Mouse (Mus musculus): ENCODE results near the gene Scamp4. TPM values are rescaled to one million over a fixed set of nuclear protein-coding genes. Genes with fewer than 3 reads are reported as not detected.
A peak's percentile ranks its signal among the peaks of the same experiment; 100 is the strongest.

Scamp4 gene
- polyA plus RNA-seq, 1 experiment from 2014 or later, result 64.3 TPM

DNA sequence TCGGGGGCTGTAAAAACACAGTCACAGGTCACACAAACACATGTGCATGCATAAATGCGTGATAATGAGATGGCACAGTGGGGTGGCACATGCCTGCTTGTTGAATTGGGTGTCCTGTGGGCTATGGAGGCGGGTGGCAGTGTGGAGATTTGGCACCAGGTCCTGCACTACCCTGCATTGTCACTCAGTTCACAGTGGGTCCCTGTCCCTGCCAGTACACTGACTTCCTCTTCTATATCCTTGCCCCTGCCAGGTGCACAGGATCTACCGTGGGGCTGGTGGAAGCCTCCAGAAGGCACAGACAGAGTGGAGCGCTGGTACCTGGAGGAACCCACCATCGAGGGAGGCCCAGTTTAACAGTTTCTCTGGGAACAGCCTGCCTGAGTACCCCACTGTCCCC lies 11.7 kb downstream of the Scamp4 start:
- H3K4me3 ChIP-seq (ENCODE audit: low read depth, low read length), result no peak overlapping the region
- no peak overlapping the region for H3K4me2 ChIP-seq (ENCODE audit: low read length)
- no peaks in the 10 kb centered on the region for H3K27me3 ChIP-seq (ENCODE audit: control insufficient read depth, insufficient read depth, low read depth, low read length)
- no peak for ATAC-seq
- no peak overlapping the region for H3K27ac ChIP-seq (ENCODE audit: low read length)
- H3K36me3 ChIP-seq (ENCODE audit: control insufficient read depth, insufficient read depth, low read length), result peaks cover 14% of the 10 kb centered on the region
- 93% methylated on average over 6 of the region's 6 CpGs for WGBS
- no peak overlapping the region for H3K9ac ChIP-seq (ENCODE audit: low read depth, low read length)
- H3K9me3 ChIP-seq (replicated peaks; ENCODE audit: control insufficient read depth, low read length, poor library complexity, severe bottlenecking), result no peaks in the 10 kb centered on the region
- no peaks in the 10 kb centered on the region for H3K4me1 ChIP-seq (ENCODE audit: control insufficient read depth, insufficient read depth, low read length)

DNA sequence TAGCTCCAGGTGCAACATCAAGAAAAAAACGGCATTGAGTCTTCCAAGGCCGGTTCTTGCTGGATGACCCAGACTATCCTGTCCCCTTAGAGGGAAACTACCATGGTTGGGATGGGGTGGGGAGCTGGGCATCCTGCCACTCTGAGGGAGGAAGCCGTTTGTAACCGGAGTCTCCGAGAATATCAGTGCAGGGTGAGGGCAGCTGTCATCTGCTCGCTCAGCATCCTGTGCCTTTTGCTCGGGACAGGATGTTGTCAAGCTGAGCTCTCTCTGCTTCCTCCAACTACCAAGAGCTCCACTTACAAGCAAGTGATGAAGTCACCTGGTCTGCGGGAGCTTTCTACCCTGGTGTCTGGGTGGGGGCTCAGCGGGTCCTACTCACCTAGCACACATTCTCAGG lies 15.5 kb downstream of the Scamp4 start:
- H3K4me2 ChIP-seq (ENCODE audit: low read length), result no peak overlapping the region
- no peak overlapping the region for H3K27ac ChIP-seq (ENCODE audit: low read length)
- no peak overlapping the region for H3K9ac ChIP-seq (ENCODE audit: low read depth, low read length)
- no peaks in the 10 kb centered on the region for H3K27me3 ChIP-seq (ENCODE audit: control insufficient read depth, insufficient read depth, low read depth, low read length)
- H3K4me1 ChIP-seq (ENCODE audit: control insufficient read depth, insufficient read depth, low read length), result peaks cover 5% of the 10 kb centered on the region; the same call in 1 of the 2 replicates
- H3K9me3 ChIP-seq (replicated peaks; ENCODE audit: control insufficient read depth, low read length, poor library complexity, severe bottlenecking), result no peaks in the 10 kb centered on the region
- peaks cover 11% of the 10 kb centered on the region for H3K36me3 ChIP-seq (ENCODE audit: control insufficient read depth, insufficient read depth, low read length)
- WGBS, result 88% methylated on average over 9 of the region's 9 CpGs
- H3K4me3 ChIP-seq (ENCODE audit: low read depth, low read length), result no peak overlapping the region
- ATAC-seq, result no peak

DNA sequence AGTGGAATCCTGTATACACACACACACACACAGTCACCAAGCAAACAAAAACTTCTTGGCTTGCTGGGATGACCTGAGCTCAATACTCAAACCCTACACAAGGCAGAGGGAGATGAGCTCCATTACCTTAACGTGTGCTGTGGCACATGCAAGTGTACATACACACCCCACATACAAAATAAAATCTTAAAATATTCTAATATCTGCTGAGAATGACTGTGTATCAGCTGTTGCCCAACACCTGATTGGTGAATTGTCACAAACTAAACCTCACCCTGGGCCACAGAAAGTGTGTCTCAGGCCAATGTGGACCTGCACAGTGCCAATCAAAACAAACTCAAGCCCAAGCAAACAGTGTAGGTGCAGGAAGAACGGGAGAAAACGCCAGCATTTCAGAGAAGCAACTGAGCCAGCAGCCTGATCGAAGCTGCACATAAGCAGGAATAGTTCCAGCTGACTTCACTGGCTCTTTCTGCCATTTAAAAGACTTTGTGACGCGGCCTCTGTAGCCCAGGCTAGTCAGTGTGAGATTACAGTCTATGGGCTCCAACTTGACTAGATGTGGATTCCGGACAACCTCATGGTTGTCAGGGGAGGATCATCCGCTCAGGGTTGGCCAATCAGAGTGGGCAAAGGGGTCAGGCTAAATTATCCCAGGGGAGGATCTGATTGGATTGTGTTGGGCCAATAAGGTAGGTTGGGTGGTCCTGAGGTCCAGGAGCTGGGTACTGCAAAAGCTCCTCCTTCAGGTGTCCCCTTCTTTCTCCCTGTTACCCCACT lies 17.0 kb downstream of the Scamp4 start:
- H3K4me2 ChIP-seq (ENCODE audit: low read length), result no peak overlapping the region
- peaks cover 18% of the 10 kb centered on the region for H3K4me1 ChIP-seq (ENCODE audit: control insufficient read depth, insufficient read depth, low read length)
- ATAC-seq, result no peak
- H3K9ac ChIP-seq (ENCODE audit: low read depth, low read length), result no peak overlapping the region
- H3K9me3 ChIP-seq (replicated peaks; ENCODE audit: control insufficient read depth, low read length, poor library complexity, severe bottlenecking), result no peaks in the 10 kb centered on the region
- peaks cover 5% of the 10 kb centered on the region for H3K36me3 ChIP-seq (ENCODE audit: control insufficient read depth, insufficient read depth, low read length)
- whole genome bisulfite sequencing, result 32% methylated on average over 8 of the region's 8 CpGs
- H3K27me3 ChIP-seq (ENCODE audit: control insufficient read depth, insufficient read depth, low read depth, low read length), result no peaks in the 10 kb centered on the region
- no peak overlapping the region for H3K4me3 ChIP-seq (ENCODE audit: low read depth, low read length)
- no peak overlapping the region for H3K27ac ChIP-seq (ENCODE audit: low read length)

DNA sequence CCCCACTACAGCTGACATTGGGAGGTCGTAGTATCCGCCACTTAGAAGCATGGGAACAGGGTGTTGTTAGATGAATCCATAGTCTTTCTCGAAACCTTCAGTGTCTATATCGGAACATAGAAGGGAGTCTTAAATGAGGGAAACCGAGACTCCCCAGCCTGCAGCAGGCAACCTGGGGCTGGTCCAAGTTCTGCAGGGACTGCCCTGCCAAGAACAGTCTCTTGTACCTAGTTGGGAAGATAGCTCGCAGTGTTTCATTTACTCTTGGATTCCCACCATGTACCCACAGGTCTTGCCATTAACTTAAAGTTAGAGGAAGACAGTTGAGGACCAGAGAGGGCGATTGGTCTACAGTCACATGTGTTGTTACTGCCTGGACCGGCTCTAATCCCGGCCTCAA lies 17.7 kb downstream of the Scamp4 start:
- WGBS, result 89% methylated on average over 9 of the region's 9 CpGs
- Histone ChIP-seq H3K9me3 (replicated peaks; ENCODE audit: control insufficient read depth, low read length, poor library complexity, severe bottlenecking) (no peaks in the 10 kb centered on the region), H3K4me3 (ENCODE audit: low read depth, low read length) (no peak overlapping the region), H3K36me3 (ENCODE audit: control insufficient read depth, insufficient read depth, low read length) (peaks cover 2% of the 10 kb centered on the region; the same call in 1 of the 2 replicates), H3K27me3 (ENCODE audit: control insufficient read depth, insufficient read depth, low read depth, low read length) (no peaks in the 10 kb centered on the region), H3K4me1 (ENCODE audit: control insufficient read depth, insufficient read depth, low read length) (peaks cover 24% of the 10 kb centered on the region), H3K27ac (ENCODE audit: low read length) (no peak overlapping the region), H3K9ac (ENCODE audit: low read depth, low read length) (no peak overlapping the region), H3K4me2 (ENCODE audit: low read length) (no peak overlapping the region)
- ATAC-seq, result no peak

DNA sequence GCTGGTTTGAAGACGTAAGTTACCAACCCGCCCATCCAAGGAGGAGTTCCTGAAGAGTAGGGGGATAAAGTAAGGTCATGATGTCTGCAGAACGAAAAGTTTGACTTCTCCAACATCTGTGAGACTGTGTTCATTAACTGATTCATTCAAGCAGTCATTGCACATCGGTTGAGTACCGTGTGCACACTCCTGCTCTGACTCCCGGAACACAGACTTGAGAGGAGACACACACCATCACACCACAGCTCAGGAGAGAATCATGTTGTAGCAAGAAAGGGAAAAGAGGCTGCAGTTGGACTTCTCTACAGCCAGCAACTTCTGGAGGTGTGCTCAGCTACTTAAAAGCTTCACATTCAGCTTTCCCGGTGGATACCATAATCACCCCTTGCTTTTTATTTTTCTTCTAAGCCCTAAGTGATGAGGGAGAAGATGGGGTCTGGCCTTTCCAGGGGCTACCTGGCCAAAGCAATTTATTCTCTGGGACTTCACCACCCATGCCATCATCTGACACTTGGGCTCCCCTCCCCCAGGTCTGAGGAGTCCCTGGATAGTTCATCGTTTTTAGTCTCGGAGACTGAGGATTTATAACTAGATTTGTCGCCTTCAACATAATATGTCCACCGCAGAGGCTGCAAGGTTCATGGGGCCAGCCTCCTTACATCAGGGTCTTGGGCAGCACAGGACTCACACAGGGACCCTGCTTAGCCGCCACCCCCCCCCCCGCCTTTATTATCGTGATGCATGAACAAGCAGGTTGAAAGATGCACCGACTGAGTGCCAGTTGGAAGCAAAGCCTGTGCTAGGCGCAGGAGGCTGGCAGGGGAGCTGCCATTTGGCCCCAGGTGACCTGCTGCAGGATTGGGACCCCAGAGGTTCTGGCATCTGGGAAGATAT lies 18.4 kb downstream of the Scamp4 start:
- Histone ChIP-seq H3K27ac (ENCODE audit: low read length) (peak overlapping the region; percentile 98), H3K4me1 (ENCODE audit: control insufficient read depth, insufficient read depth, low read length) (peaks cover 24% of the 10 kb centered on the region), H3K27me3 (ENCODE audit: control insufficient read depth, insufficient read depth, low read depth, low read length) (no peaks in the 10 kb centered on the region), H3K9ac (ENCODE audit: low read depth, low read length) (peak overlapping the region; percentile 66), H3K36me3 (ENCODE audit: control insufficient read depth, insufficient read depth, low read length) (no peaks in the 10 kb centered on the region), H3K4me2 (ENCODE audit: low read length) (peak overlapping the region; percentile 85), H3K4me3 (ENCODE audit: low read depth, low read length) (peak overlapping the region; percentile 83), H3K9me3 (replicated peaks; ENCODE audit: control insufficient read depth, low read length, poor library complexity, severe bottlenecking) (no peaks in the 10 kb centered on the region)
- 0 out of 2 replicates have a peak, but pooled peaks have one; percentile 0 for ATAC-seq
- WGBS, result 47% methylated on average over 16 of the region's 16 CpGs

DNA sequence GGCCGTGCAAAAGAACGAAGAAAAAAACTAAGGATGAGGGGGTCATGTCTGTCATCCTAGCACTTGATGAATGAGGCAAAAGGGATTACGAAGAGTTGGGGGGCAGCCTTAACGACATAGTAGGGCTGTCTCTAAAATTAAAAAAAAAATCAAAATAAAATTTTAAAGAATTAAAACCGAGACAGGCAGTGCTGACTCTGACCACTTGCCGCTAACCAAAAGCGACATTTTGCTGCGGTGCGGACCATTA lies 18.9 kb downstream of the Scamp4 start:
- peak overlapping the region; percentile 66 for H3K9ac ChIP-seq (ENCODE audit: low read depth, low read length)
- peak overlapping the region; percentile 83 for H3K4me3 ChIP-seq (ENCODE audit: low read depth, low read length)
- under 1% methylated on average over 9 of the region's 9 CpGs for WGBS
- H3K4me1 ChIP-seq (ENCODE audit: control insufficient read depth, insufficient read depth, low read length), result peaks cover 24% of the 10 kb centered on the region
- peak overlapping the region; percentile 98 for H3K27ac ChIP-seq (ENCODE audit: low read length)
- peak overlapping the region; percentile 85 for H3K4me2 ChIP-seq (ENCODE audit: low read length)
- H3K9me3 ChIP-seq (replicated peaks; ENCODE audit: control insufficient read depth, low read length, poor library complexity, severe bottlenecking), result no peaks in the 10 kb centered on the region
- H3K27me3 ChIP-seq (ENCODE audit: control insufficient read depth, insufficient read depth, low read depth, low read length), result no peaks in the 10 kb centered on the region
- no peaks in the 10 kb centered on the region for H3K36me3 ChIP-seq (ENCODE audit: control insufficient read depth, insufficient read depth, low read length)
- ATAC-seq, result no peak

DNA sequence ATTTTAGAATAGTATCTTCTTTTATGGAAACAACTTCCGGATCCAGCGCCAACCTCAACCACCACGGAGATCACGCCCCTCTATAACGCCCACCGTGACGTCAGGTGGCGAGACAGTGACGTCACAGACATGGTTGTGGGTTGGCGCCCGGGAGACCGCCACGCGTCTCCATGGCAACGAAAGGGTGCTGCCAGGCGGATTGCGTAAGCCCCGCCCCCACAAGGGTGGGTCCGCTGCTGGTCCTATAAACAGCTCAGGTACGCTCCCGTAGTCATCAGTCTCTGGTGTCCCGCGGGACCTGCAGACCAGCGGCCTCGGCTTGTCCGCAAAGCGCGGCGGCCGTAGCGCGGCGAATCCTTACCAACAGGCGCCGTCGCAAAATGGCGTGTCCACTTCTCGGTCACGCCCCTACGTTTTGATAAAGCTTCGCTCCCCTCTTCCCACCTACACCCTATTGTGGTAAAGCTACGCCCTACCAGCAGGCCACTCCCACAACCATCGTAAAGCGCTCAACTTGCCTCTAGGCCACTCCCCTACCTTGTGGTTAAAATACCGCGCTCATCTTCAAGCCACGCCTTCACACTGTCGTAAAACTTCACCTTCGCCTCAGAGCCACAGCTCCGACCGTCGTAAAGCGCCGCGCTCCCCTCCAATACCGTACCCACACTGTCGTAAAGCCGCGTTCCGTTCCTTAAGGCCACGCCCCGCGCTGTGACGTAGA lies 19.4 kb downstream of the Scamp4 start:
- H3K4me2 ChIP-seq (ENCODE audit: low read length), result peak overlapping the region; percentile 85
- peak overlapping the region; percentile 83 for H3K4me3 ChIP-seq (ENCODE audit: low read depth, low read length)
- H3K27me3 ChIP-seq (ENCODE audit: control insufficient read depth, insufficient read depth, low read depth, low read length), result no peaks in the 10 kb centered on the region
- H3K36me3 ChIP-seq (ENCODE audit: control insufficient read depth, insufficient read depth, low read length), result no peaks in the 10 kb centered on the region
- peak overlapping the region; percentile 67 for H3K9ac ChIP-seq (ENCODE audit: low read depth, low read length)
- under 1% methylated on average over 64 of the region's 64 CpGs for WGBS
- H3K27ac ChIP-seq (ENCODE audit: low read length), result peak overlapping the region; percentile 98
- H3K4me1 ChIP-seq (ENCODE audit: control insufficient read depth, insufficient read depth, low read length), result peaks cover 24% of the 10 kb centered on the region
- peak; percentile 96 for ATAC-seq
- no peaks in the 10 kb centered on the region for H3K9me3 ChIP-seq (replicated peaks; ENCODE audit: control insufficient read depth, low read length, poor library complexity, severe bottlenecking)

DNA sequence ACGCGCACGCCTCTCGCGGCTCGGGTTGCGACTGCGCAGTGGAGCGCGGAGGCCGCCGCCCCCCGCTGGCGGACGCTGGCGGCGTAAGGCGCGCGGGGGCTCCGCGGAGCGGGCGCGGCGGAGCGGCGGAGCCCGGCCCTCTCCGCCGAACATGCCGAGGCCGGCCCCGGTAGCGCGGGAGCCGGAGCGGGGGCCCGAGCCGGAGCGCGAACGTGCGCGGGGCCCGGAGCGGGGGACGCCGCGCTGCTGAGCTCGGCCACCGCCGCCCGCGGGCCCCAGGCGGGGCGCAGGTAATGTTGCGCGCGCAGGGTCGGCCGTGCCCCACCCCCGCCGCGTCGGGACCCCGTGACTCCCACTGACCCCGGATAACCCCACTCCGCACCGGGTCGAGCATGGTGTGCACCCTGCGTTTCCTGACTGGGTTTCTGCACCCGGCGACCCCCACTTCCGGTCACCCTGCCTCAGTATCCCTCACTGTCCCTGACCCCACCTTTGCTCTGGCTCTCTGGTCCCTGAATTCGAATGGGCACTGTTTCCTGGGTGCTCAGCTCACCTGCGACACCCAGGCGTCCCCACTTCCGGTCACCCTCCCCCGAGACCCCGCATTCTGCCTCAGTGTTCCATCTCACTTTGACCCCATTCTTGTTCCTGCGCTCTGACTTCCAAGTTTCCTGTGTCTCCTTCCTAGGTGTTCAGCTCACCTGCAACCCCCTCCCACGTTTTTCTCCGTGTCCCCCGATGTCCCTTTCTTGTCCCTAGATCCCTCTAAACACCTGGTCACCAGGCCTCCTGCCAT lies 20.2 kb downstream of the Scamp4 start, which contains the start of gene Csnk1g2:
Gene Csnk1g2, plus strand, starts transcription at position 178 of the 796 bp plus-strand sequence.
- ATAC-seq, result peak; percentile 3; the same call in 1 of the 2 replicates
- H3K4me3 ChIP-seq (ENCODE audit: low read depth, low read length), result peak within 1 kb of the TSS; percentile 83

More for the DNA sequence above, 20.2 kb downstream of the Scamp4 start, which contains the start of gene Csnk1g2:
- peak within 1 kb of the TSS; percentile 98 for H3K27ac ChIP-seq (ENCODE audit: low read length)
- H3K9me3 ChIP-seq (replicated peaks; ENCODE audit: control insufficient read depth, low read length, poor library complexity, severe bottlenecking), result no peaks in the 10 kb centered on the region
- peaks cover 24% of the 10 kb centered on the region for H3K4me1 ChIP-seq (ENCODE audit: control insufficient read depth, insufficient read depth, low read length)
- peak within 1 kb of the TSS; percentile 95 for H3K9ac ChIP-seq (ENCODE audit: low read depth, low read length)
- no peaks in the 10 kb centered on the region for H3K27me3 ChIP-seq (ENCODE audit: control insufficient read depth, insufficient read depth, low read depth, low read length)
- peak within 1 kb of the TSS; percentile 85 for H3K4me2 ChIP-seq (ENCODE audit: low read length)
- no peaks in the 10 kb centered on the region for H3K36me3 ChIP-seq (ENCODE audit: control insufficient read depth, insufficient read depth, low read length)
- WGBS, result under 1% methylated on average over 64 of the region's 85 CpGs

All from midbrain, embryonic 16.5 days (tissue).